Mouse (Mus musculus) MEL (cell line): ENCODE measurements around the gene Nthl1.

Experiments used
- CTCF ChIP-seq, 3 experiments: IDR thresholded peaks in 2 of 3; conservative IDR thresholded peaks in 1 of 3; 2 replicates each; pipeline ENCODE4 v1.5.1; 2011 to 2012; ENCODE audit warnings: low read length in 3 of 3, low read depth in 2 of 3, mild to moderate bottlenecking in 2 of 3, improper control_type of control experiment in 1 of 3, inconsistent platforms in 1 of 3, mixed read lengths in 1 of 3, moderate library complexity in 1 of 3; ENCODE audit not compliant: control insufficient read depth in 1 of 3, insufficient read depth in 1 of 3, poor library complexity in 1 of 3, severe bottlenecking in 1 of 3
- JUND ChIP-seq: IDR thresholded peaks from 2 replicates; pipeline ENCODE4 v1.6.1; 2011; ENCODE audit warnings: low read depth, mild to moderate bottlenecking, improper control_type of control experiment, low read length
- POLR2A ChIP-seq, 2 experiments: IDR thresholded peaks; 2 replicates each; pipeline ENCODE4 v1.6.1; 2011 to 2012; ENCODE audit warnings: low read length in 2 of 2, mild to moderate bottlenecking in 2 of 2, control low read depth in 1 of 2, improper control_type of control experiment in 1 of 2, low read depth in 1 of 2, moderate library complexity in 1 of 2; ENCODE audit not compliant: control insufficient read depth in 1 of 2, insufficient read depth in 1 of 2, poor library complexity in 1 of 2
- POLR2AphosphoS5 ChIP-seq: IDR thresholded peaks from 2 replicates; pipeline ENCODE4 v1.6.1; 2012; ENCODE audit warnings: low read depth, borderline replicate concordance, mild to moderate bottlenecking, inconsistent platforms, low read length, moderate library complexity, mixed read lengths

- TF ChIP-seq JUND (no peak), POLR2AphosphoS5 (no peak), CTCF (IDR thresholded peaks at IDR 0.05 in 2 of 3, conservative IDR thresholded peaks at IDR 0.05 in 1 of 3; ENCODE audit: control insufficient read depth in 1 of 3, insufficient read depth in 1 of 3, low read depth in 2 of 3, low read length in 3 of 3, poor library complexity in 1 of 3, severe bottlenecking in 1 of 3) (no peak), POLR2A (IDR thresholded peaks at IDR 0.05; ENCODE audit: control insufficient read depth in 1 of 2, insufficient read depth in 1 of 2, low read depth in 1 of 2, low read length in 2 of 2, poor library complexity in 1 of 2) (no peak)
These were observed 7.6 kb downstream of the Nthl1 start for GRCm38 (mm10) chr17:24640119-24640518.
